Mouse (Mus musculus) ovary, postnatal 14 days (tissue): ENCODE measurements around the gene Ubl7.

ENCODE experiments used
- DNase-seq: peaks from one replicate; pipeline ENCODE4 v3.0.0; 2022; ENCODE audit warnings: low spot score

The Ubl7 gene

GRCm38 (mm10) chr9:57921491-57922060, 10.8 kb downstream of the Ubl7 start:
- DNase-seq: no peak

GRCm38 (mm10) chr9:57922381-57922780, 11.6 kb downstream of the Ubl7 start:
- no peak for DNase-seq

GRCm38 (mm10) chr9:57923046-57923445, 12.3 kb downstream of the Ubl7 start:
- DNase-seq: no peak

GRCm38 (mm10) chr9:57931166-57931767, 20.5 kb downstream of the Ubl7 start:
- no peak for DNase-seq

GRCm38 (mm10) chr9:57932253-57932652, 21.5 kb downstream of the Ubl7 start:
- DNase-seq: no peak

- no peak for DNase-seq
These were observed 22.2 kb downstream of the Ubl7 start for GRCm38 (mm10) chr9:57932831-57933602.

GRCm38 (mm10) chr9:57935683-57936437, 25.1 kb downstream of the Ubl7 start:
- peak; percentile 82 for DNase-seq

GRCm38 (mm10) chr9:57937171-57937570, 26.4 kb downstream of the Ubl7 start:
- no peak for DNase-seq

GRCm38 (mm10) chr9:57937651-57938050, 26.9 kb downstream of the Ubl7 start:
- no peak for DNase-seq

GRCm38 (mm10) chr9:57938225-57939055, 27.7 kb downstream of the Ubl7 start:
- no peak for DNase-seq

- DNase-seq: peak; percentile 37
These were observed 28.9 kb downstream of the Ubl7 start, which contains the start of gene Sema7a for GRCm38 (mm10) chr9:57939431-57940348. Gene Sema7a (plus strand): TSS chr9:57940112.

- no peak for DNase-seq
These were observed 29.6 kb downstream of the Ubl7 start for GRCm38 (mm10) chr9:57940349-57940794.

GRCm38 (mm10) chr9:57940861-57941638, 30.3 kb downstream of the Ubl7 start:
- no peak for DNase-seq

GRCm38 (mm10) chr9:57942039-57942438, 31.3 kb downstream of the Ubl7 start:
- no peak for DNase-seq

- no peak for DNase-seq
These were observed 32.3 kb downstream of the Ubl7 start for GRCm38 (mm10) chr9:57943067-57943466.

- no peak for DNase-seq
These were observed 33.8 kb downstream of the Ubl7 start for GRCm38 (mm10) chr9:57944572-57944971.

- no peak for DNase-seq
These were observed 35.2 kb downstream of the Ubl7 start for GRCm38 (mm10) chr9:57945771-57946616.

GRCm38 (mm10) chr9:57947381-57948030, 36.7 kb downstream of the Ubl7 start:
- no peak for DNase-seq
